Mouse (Mus musculus) activated CD4-positive, CD25-positive, alpha-beta regulatory T cell, adult 4 months (primary cell): Measurements from ENCODE around the gene Pacsin1. TPM values are rescaled to one million over a fixed set of nuclear protein-coding genes. Genes with fewer than 3 reads are reported as not detected.

Source experiments
- ATAC-seq: one replicate; pipeline ENCODE4 v1.8.0; 2017
- polyA plus RNA-seq, 2 experiments: library from polyadenylated mRNA; unstranded; fragments of 100-300 nt; shearing (Covaris generic); gene quantifications; one replicate each; pipeline ENCODE4 v1.2.1; 2017

Gene Pacsin1
- polyA plus RNA-seq, 2 experiments from 2014 or later: 26.9 to 41.1 TPM

GRCm38 (mm10) chr17:27678924-27679813 lies 23.9 kb downstream of the Pacsin1 start:
- no peak for ATAC-seq

DNA sequence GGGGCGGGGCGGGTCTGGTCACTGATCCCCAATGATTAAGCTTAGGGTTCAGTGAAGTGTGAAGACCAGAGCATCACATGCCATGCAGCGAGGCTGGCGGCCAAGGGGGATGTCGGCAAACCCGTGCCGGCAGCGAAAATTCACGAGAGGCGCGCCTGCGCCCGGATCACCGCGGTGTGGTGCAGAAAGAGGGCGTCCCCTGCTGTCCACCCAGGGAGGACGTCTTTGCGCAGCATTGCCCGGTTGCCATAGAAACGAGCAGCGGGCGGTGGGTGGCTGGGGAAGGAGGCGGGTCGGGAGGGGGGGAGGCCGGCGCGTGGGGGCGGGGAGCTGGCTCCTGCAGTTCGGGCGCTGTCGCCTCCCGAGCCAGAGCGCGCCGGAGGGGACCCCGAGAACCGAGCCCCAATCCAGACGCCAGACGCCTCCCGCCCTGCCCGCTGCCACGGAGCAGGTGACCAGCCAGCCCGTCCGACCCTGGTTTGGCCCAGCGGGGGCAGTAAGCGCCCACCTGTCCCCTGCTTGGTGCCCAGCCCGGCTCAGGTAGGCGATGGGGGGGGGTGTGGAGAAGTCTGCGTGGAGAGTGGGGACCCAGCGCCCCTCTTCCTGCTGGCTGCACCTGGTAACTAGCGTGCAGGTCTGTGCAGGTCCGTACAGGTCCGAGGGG lies 29.7 kb downstream of the Pacsin1 start:
- no peak for ATAC-seq

- ATAC-seq: no peak
Measured at GRCm38 (mm10) chr17:27685550-27685913, 30.2 kb downstream of the Pacsin1 start.

DNA sequence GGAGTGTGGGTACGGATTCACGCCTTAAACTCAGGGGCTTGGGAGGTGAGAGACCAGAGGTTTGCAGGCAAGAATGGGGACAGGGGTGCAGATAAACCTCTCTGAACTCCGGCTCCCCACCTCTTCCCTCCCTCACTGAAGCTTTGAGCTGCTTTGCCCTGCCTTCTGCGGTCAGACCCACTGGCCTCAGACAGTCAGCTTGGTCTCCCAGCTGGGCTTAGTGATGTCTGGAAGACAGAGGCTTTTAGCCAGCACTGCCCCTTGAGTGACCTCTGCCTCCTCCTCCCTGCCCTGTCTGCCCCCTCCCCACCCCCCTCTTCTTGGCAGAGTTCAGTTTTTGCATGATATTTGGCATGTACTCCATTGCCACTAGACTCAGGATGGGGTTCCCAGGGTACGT lies 31.1 kb downstream of the Pacsin1 start:
- ATAC-seq: no peak

DNA sequence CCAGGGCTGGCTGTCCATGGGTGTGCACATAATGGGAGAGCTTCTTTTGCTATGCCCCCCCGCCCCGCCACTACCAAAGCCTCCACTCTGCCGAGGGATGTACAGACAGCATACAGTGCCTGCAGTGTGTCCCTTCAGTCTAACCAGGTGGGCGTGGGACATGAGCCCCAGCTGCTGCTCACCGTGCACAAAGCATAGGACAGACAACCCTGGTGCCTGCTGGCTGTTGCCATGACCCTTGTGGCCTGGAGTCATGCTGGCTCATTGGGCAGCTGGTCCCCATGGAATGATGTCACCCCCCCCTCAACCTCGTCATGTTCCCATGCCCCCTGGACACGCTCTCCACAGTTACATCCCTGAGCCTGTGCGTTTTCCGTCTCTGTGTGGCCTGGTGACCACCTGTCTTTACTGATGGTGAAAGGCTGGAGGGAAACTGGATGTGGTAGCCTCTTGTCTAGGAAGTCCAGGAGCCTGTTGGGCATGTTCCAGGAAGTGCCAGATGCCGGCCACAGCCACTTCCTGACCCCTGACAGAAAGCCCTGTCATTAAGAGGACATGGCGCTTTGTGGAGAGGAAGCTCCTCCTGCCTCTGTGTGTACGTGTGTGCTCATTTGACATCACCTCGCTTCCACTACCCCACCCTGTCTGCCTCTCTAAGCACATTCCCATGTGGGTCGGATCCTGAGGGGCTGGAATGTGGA lies 35.8 kb downstream of the Pacsin1 start:
- no peak for ATAC-seq

DNA sequence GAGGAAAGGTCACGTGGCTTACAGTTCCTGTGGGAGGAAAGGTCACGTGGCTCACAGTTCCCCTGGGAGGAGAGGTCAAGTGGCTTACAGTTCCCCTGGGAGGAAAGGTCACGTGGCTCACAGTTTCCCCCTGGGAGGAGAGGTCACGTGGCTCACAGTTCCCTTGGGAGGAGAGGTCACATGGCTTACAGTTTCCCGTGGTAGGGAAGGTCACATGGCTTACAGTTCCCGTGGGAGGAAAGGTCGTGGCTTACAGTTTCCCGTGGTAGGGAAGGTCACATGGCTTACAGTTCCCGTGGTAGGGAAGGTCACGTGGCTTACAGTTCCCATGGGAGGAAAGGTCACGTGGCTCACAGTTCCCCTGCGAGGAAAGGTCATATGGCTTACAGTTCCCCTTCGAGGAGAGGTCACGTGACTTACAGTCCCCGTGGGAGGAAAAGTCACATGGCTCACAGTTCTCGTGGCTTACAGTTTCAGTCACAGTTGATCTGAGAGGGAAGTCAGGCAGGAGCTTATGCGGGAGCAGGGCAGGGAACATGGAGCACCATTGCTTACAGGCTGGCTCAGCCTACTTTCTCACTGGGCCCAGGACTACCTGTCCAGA lies 44.4 kb downstream of the Pacsin1 start:
- ATAC-seq: no peak

DNA sequence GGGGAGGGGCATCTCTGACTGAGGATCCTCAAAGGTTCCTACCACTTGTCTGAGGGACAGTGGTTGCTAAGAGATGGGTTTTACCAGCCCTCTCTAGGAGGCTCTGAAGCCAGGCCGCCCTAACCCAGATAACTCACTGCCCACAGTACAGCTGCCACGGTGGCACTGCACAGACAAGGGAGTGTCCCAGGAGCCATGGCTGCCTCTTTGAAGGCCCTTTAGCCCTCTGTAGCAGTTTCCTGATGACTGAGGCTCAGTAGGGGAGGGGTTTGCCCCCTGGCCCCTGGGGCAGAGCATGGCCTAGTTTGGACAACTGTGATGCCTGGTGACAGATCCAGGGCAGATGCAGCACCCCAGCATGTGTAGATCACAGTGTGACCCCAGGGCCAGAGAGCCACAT lies 45.5 kb downstream of the Pacsin1 start:
- no peak for ATAC-seq

- ATAC-seq: no peak
Measured at GRCm38 (mm10) chr17:27701856-27702255, 46.5 kb downstream of the Pacsin1 start.

- no peak for ATAC-seq
Measured at GRCm38 (mm10) chr17:27702518-27702917, 47.2 kb downstream of the Pacsin1 start.

- no peak for ATAC-seq
Measured at GRCm38 (mm10) chr17:27703961-27704621, 48.8 kb downstream of the Pacsin1 start.

DNA sequence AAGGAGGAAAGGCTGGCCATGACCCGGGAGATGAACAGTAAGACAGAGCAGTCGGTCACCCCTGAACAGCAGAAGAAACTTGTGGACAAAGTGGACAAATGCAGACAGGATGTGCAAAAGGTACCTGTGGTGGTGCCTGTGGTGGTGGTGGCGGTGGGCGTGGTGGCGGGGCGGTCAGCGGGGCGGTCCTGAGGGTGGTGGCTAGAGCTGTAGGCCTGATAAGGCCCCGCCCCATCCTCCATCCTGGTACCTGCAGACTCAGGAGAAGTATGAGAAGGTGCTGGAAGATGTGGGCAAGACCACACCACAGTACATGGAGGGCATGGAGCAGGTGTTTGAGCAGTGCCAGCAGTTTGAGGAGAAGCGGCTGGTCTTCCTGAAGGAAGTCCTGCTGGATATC lies 50.4 kb downstream of the Pacsin1 start:
- ATAC-seq: no peak

- no peak for ATAC-seq
Measured at GRCm38 (mm10) chr17:27707954-27708661, 52.8 kb downstream of the Pacsin1 start.

DNA sequence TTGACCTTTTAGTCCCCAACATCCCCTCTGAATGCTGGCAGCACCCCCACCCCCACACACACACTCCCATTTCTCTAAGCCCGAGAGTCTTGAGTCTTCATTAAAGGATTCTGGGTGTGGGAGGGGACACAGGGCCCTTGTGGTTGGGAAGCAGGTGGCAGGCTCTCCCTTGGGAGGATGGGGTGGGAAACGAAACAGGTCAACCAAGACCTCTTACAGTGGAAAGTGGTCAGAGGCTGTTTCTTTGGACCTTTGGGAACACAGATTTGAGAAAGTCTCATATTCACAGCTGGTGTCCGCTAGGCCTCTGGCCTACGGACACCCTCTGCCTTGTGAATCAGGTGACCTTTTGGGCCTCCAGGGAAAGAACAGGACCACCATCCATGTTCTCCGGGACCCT lies 54.3 kb downstream of the Pacsin1 start:
- no peak for ATAC-seq

DNA sequence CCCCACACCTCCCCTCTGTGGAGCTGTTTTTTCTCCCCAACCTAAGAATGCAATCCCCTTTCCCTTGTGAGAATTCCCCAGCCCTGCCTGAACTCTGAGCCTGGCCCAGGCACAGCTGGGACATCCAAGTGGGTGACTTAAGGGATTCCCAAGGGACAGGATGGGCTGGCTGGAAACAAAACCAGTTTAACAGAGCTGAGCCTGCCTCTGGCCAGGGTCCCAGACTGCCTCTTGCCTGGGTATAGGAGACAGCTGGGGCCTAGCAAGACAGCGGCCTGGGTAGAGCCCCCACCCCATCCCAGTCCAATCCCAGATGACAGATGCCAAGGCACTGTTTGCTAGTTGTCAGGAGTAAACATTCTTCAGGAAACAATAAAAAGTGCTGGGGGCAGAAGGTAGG lies 57.5 kb downstream of the Pacsin1 start:
- ATAC-seq: no peak

DNA sequence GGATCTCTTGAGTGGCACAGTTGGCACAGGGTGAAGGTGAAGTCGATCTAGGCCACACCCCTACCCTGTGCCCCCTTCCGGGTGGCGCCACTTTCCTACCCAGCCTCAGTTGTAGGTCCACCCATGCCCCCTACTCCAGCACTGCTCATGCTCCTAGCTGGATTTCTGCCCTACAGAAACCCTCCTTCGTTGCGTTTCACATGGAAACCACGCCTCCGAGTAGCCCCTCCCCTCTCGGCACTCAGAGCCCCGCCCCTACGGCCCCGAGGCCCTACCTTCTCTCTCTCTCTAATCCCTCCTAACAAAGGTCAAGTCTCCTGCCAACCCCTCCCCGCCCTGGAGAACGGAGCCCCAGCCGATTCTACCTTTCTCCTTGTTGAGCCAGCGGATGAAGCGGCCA lies 61.5 kb downstream of the Pacsin1 start:
- no peak for ATAC-seq

- ATAC-seq: no peak
Measured at GRCm38 (mm10) chr17:27718250-27718649, 62.9 kb downstream of the Pacsin1 start.

DNA sequence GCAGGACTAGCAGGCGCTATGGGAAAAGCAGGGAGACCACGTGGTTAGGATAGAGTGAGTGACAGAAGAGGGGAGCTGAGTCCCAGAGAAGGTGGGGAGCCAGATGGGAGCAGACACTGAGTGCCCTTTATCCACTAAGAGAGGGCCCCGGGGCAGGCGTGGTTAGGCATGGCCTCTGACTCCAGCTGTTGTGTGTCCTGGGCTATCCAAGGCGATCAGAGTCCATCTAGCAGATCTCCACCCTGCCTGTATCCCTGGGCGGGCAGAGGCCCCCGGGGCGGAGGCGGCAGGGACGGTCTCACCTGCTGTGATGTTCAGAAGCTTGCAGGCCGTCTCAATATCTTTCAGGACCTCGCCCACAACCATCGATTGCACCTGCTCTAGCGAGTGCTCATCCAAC lies 64.4 kb downstream of the Pacsin1 start:
- ATAC-seq: no peak

DNA sequence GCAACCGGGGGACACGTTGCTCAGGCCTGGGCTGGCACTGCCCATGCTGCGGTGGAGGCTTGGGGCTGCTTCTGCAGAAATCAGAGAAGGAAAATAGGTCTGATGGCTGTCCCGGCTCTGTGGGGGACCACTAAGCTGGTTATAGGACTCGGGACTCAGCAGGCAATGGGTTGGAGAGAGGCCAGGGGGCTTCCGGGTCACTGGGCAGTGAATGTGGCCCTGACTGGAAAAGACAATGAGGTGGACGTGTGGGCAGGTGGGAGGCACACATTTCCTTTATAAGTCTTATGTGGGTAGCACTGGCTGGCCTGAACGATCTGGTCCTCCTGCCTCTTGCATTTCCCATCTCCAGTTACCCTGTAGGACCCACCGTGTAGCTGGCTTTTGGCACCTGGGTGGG lies 65.0 kb downstream of the Pacsin1 start:
- ATAC-seq: no peak

DNA sequence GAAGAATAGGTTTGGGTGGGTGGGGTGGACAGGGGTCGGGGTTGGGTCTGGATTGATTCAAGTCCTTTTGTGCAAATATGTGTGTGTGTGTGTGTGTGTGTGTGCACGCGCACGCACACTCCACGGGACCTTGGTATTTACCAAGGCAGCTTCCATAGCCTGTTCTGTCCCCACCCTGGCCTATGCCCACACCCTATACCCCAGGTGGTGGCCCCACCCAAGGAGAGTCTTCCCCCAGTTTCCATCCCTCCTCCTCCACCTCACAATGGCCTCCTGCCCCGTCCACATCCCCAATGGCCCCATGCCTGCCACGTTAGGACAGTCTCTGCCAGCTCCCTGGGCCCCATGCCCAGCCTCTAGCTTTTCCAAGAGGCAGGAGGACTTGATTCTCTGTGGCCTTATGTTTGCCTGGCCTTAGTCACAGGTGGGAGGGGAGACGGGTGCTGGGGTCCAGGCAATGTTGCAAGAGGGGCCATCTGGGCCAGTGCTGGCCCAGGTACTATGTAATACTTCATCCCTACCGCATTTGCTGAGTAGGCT lies 65.9 kb downstream of the Pacsin1 start:
- no peak for ATAC-seq

- ATAC-seq: no peak
Measured at GRCm38 (mm10) chr17:27724327-27724726, 69.0 kb downstream of the Pacsin1 start.

DNA sequence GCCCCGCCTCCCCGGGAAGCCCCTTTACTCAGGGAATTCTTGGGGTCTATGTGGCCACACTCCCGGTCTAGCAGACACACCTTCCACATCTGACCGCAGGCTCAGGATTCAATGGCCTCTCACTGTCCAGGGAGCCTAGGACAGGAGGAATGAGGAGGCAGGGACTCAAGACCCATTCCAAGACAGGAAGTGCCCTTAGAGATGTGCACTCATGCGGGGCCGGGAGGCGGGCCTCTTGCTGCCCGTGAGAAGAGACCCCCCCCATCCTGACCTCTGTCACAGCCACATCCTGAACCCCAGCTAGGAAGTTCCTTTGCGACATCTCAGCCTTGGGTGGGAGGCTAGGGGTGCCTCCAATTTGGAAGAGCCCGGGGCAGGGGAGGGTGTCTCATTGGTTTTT lies 69.7 kb downstream of the Pacsin1 start:
- ATAC-seq: no peak

- ATAC-seq: no peak
Measured at GRCm38 (mm10) chr17:27725412-27725811, 70.1 kb downstream of the Pacsin1 start.
